Mouse (Mus musculus): ENCODE results near the gene Hoxa5.

The Hoxa5 gene

DNA sequence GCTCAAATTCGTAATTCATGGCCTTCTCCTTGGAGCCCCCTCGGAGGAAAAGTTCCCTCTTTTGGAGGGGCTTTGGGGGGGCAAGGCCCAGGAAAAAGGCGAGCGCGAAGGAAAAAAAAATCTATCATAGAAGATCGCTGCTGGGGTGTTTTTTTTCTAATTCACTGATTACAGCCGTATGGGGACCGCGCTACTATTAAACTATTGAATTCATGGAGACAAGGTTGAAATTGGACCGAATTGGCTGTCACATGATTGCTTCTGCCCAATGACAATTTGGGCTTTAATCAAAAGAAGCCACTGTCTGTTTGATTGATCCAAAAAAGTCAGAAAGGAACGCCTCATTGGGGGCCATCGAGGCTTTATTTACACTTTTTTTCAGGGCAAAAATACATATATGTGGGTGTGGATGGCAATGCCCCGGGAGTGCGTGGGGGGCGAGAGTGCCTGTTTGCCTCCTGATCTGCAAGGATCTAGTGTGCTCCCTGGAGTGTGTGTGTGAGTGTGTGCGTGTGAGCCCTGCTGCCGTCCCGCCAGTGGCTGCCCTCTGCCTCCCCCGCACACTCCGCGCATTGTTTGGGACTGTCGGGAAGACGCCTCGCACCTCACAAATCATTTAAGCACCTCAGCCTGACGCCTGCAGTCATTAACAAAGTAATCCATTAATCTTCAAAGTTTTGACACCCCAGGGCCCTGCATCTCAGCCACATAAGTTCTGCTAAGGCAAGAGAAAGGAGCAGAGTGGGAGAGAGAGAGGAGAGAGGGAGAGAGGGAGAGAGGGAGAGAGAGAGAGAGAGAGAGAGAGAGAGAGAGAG, 39.6 kb downstream of the Hoxa5 start, which contains the start of gene Hoxa2:
Gene Hoxa2, minus strand, starts transcription at position 206 of the 815 bp plus-strand sequence.
- no peak for DNase-seq (ENCODE audit: low read depth, low spot score)

DNA sequence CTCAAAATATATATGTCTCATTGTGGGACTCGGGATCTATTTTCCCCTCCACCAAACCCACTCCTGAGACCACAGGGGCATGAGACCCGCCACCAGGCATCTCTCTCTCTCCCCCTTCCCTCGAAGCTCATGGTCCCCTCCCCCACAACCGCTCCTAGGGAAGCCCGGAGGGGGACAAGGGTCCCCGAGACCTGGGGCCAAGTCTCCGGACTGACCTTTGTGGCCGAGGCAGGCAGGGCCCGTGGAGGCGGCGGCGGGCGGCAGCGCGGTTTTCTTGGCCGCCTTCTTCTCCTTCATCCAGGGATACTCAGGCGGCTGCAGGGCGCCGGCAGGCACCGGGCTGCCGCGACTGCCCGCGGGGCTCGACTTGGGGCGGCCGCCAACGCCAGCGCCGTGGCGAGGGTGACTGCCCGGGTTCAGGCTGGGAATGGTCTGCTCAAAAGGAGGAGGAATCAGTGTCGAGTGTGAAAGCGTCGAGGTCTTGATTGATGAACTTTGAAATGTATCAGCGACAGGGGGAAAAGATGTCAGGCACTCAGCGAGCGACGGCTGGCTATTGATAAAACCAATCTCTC, 40.2 kb downstream of the Hoxa5 start:
- no peak for DNase-seq (ENCODE audit: low read depth, low spot score)

DNA sequence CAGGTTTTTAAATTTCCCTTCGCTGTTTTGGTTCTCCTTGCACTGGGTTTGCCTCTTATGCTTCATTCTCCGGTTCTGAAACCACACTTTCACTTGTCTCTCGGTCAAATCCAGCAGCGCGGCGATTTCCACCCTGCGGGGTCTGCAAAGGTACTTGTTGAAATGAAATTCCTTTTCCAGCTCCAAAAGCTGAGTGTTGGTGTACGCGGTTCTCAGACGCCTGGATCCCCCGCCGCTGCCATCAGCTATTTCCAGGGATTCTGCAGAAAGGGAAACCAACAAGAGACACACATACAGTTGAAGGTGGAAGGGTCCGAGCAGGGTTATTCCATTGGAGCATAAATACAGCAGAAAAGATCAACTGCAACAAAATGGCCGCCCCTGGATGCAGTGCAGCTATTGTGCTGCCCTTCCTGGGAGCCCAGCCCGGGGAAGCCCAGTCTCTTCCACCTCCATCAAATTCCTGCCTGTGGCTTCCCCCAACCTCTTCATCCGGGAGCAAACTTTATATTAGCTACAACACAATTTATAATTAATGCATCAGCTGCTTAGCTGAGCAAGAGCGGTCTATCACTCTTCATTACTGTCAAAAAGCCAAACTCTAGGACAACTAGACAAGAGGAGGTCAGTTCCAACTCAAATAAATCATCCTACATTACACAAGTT, 40.9 kb downstream of the Hoxa5 start:
- DNase-seq (ENCODE audit: low read depth, low spot score) = no peak

DNA sequence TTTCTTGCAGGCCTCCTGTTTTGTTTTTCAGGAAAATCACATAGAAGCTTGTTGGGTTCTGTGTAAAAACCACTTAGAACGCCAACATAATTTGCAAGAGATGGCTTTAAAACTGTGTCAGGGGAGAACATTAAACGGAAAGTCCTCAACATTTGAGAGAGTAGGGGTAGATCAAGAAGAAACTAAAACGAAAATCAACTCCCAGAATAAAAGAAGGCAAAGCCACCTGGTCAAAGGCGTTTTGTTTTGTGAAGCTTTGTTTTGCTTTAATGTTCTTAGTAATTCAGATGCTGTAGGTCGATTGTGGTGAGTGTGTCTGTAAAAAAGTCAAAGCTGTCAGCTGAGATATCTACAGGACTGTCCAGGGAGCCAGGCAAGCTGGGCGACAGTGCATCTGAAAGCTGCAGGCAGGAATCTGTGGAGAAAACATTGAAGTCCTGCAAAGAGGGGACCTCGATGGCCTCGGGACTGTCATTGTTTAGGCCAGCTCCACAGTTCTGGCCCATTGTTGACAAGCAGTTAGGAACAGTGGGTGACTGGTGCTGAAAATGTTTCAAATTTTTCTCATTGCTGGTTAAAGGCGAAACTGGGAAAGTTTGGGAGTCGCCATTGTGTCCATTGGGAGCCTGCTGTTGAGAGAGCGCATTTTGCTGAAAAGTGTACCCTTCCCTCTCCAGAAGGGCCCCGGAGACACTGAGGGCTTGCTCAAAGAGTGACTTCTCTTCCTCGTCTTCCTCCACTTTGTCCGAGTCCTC, 41.6 kb downstream of the Hoxa5 start:
- DNase-seq (ENCODE audit: low read depth, low spot score) = no peak

DNA sequence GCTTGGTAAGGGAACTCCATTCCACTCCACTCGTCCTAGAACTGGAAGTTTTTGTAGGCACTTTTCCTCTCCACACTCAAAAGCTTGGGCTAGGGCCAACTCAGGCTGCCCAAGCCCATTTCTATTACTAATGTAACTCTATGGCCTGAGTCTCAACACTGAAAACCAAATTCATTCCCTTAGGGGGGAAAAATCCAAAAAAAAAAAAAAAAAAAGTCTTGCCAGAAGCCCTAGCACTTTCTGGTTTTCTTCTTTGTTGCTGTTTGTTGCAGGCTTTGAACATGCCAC, 42.4 kb downstream of the Hoxa5 start:
- DNase-seq (ENCODE audit: low read depth, low spot score) = no peak

DNA sequence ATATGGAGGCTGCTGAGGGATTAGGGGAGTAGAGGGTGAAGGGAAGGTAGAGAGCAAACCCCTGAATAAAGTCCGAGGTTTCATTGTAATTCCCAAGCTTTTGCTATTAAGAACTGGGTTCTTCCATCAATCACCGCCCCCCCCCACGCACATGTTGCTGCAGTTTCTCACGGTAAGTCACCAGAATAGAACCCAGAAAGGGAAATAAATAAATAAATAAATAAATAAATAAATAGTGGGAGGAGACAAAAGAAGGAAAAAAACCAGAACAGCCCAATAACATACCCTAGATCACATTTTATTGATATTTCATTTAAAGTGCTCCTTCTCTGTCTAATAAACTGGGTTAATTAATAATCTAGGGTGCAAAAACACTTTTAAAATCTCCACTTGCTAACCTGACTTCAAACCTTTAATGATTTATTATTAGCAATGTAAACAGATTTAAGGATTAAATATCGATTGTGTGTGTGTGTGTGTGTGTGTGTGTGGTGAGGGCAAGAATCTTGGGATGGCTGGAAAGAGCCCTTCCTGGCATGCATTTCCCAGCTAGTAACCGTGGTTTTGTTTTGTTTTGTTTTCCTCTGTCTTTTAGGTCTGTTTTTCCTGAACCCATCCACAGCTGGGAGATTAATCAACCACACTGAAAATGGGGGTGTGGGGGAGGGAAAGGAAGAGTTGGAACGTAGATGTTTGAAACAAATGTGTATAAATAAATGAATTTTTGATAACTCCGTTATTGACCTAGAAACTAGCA, 42.9 kb downstream of the Hoxa5 start:
- DNase-seq (ENCODE audit: low read depth, low spot score) = no peak

DNA sequence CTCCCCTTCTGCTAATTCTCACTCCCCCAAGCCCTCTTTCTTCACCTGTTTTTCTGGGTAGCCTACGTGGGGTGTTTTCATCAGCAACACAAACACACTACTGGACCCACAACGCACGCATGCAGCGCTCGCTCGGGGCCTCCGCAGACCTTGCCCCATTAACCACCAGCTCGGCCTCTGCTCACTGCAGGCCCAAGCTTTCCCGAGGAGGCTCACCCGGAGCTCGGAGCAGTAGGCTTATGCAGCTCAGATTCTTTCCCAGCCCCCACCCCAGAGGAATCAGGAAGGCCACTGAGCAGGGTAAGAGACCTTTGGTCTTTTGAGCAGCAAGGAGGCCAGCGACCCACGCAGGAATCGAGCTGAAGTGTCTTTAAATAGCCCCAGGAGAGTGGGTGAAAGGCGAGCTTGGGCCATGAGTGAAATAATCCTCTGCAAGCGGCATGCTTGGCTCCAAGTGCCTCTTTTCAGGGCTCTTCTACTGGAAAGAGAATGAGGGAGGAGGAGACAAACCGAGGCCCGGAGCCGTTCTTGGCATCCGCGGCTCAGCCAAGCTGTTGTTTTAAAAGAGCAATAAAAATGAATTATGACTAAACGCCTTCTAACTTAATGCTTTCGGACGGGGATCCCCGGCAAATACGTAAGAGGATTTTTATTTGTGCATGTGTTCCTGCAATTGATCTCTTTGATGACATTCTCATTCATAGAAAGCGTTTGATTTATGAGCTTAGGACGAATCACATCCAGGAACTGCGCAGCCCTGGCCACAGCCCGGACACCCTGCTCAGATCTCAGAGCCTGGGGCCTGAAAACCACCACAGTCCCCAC, 43.7 kb downstream of the Hoxa5 start:
- DNase-seq (ENCODE audit: low read depth, low spot score) = no peak

DNA sequence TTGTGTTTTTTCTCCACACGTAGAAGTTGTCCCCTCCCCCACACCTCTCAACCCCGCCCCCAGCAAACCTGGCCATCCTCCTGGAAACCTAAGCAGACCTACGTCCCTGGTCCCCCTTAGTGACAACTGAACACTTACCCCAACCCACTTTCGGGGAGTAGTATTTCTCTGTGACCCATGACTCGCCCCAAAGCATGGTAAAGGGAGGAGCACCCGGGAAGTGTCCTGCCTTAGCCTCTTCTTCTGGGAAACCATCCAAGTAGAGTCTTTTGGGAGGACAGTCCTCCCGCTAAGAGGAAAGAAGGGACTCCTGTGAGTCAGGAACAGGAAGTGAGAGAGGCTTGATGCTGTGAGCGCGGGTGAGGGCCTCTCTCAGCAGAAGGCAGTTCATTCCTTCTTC, 44.4 kb downstream of the Hoxa5 start:
- DNase-seq (ENCODE audit: low read depth, low spot score) = no peak

DNA sequence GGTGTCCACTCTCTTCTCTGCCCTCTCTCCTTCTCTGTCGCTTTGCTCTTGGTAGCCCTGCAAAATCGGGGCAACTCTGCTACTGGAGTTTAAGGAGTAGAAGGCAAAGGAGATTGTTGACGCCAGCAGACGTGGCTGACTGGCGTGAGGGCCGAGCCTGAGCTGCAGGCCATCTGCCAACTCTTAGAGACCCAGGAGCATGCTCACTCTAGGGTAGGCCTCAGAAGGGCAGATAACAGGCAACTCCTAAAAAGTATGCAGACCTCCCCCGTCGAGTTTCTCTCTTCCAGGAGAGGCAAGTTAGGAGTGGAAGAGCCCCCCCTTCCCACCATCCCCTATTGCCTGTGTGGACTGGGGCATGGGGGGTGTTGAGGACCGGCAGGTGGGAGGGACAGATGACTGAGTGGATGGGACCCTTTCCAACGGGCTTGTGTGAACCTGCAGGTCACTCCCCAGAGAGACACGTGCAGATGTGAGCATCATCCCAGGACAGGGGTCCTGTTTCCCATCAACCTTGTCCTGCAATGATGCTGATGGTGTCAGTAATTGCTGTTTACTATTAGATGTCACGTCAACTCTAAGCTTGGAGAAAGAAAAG, 45.1 kb downstream of the Hoxa5 start:
- DNase-seq (ENCODE audit: low read depth, low spot score) = no peak

DNA sequence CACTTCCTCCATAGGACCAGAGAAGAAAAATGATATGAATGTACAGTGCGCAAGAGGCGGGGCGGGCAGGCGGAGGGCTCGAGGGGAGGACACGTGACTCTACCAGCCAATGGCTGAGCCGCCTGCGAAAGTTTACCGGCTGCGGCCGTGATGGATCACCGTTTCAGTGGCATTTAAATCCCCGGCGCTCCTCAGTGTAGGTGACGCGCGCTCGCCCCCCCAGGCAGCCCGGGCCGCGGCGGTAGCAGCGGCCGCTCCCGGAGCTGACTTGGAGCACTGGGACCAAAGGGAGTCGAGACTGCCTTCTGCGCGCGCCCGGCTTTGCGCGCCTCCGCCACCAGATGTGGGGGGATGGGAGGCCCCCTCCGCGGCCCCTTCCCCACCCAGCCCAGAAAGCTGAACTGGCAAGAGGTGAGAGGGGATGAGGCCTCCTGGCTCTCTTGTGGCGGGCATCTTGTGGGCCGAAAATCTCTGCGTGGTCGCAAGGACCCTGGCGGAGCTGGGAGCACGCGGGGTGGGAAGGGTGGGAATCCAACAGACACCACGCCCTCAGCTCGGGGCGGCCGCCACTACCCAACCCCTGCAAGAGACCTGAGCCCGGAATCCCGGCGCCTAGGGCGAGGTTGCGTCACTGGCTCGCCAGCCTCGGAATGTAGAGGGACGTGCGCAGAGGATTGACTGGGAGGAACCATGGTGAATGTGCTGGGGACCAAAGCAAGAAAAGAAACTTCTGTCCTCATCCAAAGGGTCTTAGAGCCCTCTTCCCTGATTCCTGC, 45.9 kb downstream of the Hoxa5 start, which contains the start of gene Hoxa1:
Gene Hoxa1, minus strand, starts transcription at position 42 of the 776 bp plus-strand sequence.
- DNase-seq (ENCODE audit: low read depth, low spot score) = no peak

DNA sequence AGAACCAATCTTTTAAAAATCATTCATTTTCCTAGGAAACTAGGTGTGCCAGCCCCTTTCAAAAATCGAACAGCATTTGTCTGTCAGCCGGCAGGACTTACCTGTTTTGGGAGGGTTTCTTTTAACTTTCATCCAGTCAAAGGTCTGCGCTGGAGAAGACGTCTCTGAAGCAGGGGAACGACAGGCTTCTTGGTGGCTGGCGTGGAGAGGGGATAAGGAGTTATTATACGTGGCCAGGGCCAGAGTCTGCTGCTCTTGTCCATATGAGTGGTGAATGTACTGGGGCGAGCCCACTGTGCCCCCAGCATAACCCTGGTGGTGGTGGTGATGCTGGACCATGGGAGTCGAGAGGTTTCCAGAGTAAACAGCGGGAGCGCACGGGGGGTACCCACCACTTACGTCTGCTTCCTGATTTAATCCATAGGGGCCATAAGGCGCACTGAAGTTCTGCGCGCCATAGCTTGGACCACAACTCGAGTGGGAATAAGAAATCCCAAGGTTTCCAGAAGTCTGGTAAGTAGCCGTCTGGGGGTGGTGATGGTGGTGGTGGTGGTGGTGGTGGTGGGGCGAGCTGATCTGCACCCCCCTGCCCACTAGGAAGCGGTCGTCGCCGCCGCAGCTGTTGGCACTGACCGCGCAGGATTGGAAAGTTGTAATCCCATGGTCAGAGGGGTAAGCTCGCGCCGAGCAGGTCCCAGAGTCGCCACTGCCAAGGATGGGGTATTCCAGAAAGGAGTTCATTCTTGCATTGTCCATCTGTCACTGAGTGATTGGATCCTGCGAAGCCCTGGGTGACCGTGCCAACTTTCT, 46.7 kb downstream of the Hoxa5 start:
- no peak for DNase-seq (ENCODE audit: low read depth, low spot score)

DNA sequence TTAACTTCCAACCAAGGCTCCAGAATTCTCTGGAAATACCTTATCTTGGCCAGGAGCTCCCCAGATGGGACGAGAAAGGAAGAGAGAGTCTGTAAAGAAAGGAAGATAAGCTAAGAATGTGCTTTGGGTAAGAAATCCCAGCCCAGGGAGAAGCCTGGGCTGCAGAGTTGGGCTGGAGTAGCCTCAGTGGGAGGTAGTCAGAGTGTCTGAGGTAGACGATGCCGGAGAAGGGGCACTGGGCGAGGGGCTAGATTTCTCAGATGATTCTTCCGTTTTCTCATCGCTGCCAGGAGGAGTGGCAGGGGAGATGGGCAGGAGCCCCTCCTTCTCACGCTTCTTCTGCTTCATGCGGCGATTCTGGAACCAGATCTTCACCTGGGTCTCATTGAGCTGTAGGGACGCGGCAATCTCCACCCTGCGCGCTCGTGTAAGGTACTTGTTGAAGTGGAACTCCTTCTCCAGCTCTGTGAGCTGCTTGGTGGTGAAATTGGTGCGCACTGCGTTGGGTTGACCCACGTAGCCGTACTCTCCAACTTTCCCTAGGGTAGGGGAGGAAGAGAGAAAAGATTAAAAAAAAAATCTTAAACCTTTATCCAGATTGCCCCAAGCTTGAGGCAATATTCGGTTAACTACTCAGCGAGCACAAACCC, 47.7 kb downstream of the Hoxa5 start:
- DNase-seq (ENCODE audit: low read depth, low spot score) = no peak

DNA sequence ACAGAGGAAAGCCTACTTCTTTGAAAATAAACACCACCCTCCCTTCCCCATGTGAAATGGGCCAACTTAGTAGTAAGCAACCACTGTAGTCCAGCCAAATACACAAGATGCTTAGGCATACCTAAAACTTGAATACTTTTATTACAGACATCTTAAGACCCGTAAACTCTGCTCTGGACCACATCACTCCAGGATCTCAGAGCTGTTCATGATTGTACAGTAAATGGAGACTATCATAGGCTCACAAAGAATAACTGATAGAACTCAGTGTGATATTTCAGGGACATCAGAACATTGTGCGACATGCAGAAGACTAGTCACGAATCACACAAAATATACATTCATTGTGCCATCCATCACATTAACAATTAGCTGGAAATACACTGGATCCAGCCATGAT, 48.9 kb downstream of the Hoxa5 start:
- no peak for DNase-seq (ENCODE audit: low read depth, low spot score)

DNA sequence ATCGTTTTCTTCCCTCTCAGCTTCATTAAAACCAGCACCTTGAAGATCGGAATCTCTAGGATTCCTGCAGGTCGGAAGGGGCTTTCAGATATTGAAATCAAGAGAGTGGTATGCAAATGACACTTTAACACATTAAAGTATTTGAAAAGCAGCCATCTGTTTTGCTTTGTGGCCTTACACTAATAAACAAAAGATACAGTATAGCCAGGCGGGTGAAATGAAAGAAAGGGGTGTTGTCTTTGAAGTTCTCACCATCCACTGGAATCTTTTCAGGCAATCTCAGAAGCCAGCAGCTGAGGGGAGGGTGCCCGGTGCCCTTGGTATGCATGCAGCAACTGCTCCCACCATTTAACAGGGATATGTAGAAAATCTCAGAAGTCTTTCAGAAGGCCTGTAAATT, 50.3 kb downstream of the Hoxa5 start:
- DNase-seq (ENCODE audit: low read depth, low spot score) = no peak

DNA sequence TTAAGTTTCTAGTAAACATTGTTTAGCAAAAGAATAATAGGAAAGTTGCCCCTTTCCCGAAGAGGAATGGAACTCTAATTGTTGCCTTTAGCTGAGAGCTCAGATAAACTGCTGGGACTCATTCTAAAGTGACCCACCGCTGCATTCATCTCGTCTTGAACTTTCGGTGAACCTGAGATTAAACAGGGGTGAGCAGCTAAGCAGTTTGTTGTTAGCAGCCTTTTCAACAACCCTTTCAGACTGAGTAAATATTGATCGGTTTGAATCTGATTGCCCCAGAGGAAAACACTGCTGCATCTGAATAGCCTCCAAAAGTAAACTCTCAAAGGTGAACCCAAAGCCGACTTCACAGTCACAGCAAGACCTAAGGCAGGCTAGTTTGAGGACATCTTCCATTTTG, 51.1 kb downstream of the Hoxa5 start:
- no peak for DNase-seq (ENCODE audit: low read depth, low spot score)

DNA sequence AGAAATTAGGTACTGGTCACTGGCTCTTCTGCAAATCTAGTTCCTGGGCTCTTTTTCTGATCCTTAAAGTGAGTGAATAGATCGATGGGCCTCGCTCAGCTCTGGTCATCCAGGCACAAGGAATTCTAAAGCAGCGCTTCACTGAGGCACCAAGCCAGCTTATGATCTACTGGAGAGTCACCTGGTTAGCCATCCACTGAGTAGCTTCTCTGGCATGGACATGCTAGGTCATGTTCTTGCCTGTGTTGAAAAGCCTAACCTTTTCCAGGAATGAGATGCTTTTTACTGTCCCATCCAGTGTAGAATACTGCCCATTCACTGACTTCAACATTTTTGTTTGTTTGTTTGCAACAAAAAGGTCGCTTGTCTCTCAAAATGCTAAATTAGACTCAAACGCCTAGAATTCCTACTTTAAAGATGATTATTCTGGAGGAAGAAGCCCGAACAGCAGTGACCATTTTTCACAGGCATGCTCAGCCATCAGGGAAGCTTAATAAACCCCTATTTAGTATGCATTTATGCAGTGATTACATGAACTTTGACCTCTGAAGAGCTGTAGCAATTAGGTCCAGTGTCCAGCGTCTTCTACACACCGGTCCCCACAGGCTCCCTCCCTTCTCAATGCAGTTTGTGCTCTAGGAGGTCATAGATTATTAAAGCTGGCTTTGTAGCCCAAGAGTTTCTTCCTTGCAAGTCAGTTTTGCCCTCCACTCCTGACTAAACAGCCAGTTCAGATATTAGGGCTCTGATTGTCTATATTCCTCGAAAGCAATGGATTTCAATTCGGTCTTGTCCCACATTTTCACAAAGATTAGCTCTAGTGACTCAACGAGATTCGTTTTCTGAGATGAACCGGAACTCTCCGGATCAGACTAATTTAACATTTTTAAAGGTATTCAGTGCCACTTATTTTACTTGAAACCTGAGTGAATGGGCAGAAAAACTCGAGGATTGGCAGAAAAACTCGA, 51.9 kb downstream of the Hoxa5 start:
- no peak for DNase-seq (ENCODE audit: low read depth, low spot score)

Measured in embryo, embryonic 11.5 days (tissue).